Mouse (Mus musculus): ENCODE measurements around the gene Sdhaf2.

DNA sequence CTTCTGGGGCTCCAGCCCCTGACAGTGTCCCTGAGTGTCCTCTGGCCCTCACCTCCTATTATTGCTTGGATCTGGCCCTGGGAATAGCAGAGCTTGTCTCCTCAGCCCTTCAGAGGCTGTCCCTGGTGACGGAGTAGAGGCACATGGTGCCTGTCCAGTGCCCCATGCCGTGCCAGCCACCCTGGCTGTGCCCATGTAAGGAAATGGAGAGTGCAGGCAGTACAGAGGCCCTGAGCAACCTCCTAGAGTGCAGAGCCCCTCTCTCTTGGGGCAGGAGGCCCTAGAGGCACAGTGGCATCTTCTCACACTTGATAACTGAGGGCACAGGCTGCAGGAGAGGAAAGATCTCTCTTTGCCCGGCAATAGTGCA, 70.5 kb downstream of the Sdhaf2 start:
- TF ChIP-seq CTCF (IDR thresholded peaks at IDR 0.05; ENCODE audit: borderline replicate concordance, extremely low read depth, insufficient read depth, insufficient read length) (no peak), POLR2A (IDR thresholded peaks at IDR 0.05; ENCODE audit: borderline replicate concordance, extremely low read depth, insufficient read depth, insufficient read length, poor library complexity, severe bottlenecking) (no peak)
